Mouse (Mus musculus): ENCODE measurements around the gene 3110009E18Rik. TPM values are rescaled to one million over a fixed set of nuclear protein-coding genes. Genes with fewer than 3 reads are reported as not detected.

The 3110009E18Rik gene
- polyA plus RNA-seq, 1 experiment from 2014 or later, result 13.6 TPM

DNA sequence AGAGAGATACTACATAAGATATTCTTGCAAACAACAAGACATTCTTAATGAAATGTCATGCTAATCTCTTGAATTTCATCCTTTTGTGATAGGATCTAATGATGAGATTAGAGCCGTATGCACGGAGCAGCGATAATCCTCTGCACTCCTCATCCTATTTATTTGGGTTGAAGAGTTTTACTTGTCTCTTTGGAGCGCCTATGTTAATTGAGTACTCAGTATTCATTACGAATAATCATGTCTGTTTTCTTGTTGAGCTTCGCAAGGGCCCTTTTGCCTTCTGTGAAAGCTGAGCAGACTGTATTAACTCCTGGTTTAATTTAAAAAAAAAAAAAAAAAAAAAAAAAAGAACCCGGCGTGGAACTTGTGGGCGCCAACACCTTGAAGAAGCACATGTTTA lies 65.7 kb downstream of the 3110009E18Rik start:
- Histone ChIP-seq H3K4me2 (no peak overlapping the region), H3K9me3 (replicated peaks) (no peaks in the 10 kb centered on the region), H3K36me3 (no peaks in the 10 kb centered on the region), H3K4me3 (no peak overlapping the region), H3K27me3 (no peaks in the 10 kb centered on the region), H3K27ac (no peak overlapping the region), H3K4me1 (replicated peaks) (no peaks in the 10 kb centered on the region), H3K9ac (no peak overlapping the region)
- no peak for ATAC-seq (replicated peaks; ENCODE audit: insufficient number of reproducible peaks, insufficient read depth, low FRiP score, low read depth)
- WGBS, result 58% methylated on average over 9 of the region's 9 CpGs

DNA sequence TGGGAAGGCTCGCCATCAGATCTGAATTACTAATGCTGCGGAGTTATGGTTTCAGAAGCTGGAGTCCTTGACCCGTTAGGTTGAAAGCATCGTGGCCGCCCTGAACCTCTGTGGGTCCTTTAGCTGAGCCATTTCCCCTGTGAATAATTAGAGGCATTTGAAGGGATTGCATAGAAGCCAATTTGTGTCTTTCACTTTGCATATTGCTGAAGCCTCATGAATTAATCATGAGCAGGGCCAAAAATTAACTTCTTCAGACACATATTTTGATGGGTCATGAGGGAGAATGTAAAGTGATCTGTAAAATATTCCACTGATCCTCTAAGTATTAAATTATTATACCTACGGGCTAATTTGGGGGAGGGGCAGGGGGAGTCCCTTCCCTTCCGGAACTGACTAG lies 66.1 kb downstream of the 3110009E18Rik start:
- Histone ChIP-seq H3K27ac (no peak overlapping the region), H3K36me3 (no peaks in the 10 kb centered on the region), H3K27me3 (no peaks in the 10 kb centered on the region), H3K4me1 (replicated peaks) (no peaks in the 10 kb centered on the region), H3K4me3 (no peak overlapping the region), H3K4me2 (no peak overlapping the region), H3K9me3 (replicated peaks) (no peaks in the 10 kb centered on the region), H3K9ac (no peak overlapping the region)
- WGBS, result 72% methylated on average over 7 of the region's 7 CpGs
- no peak for ATAC-seq (replicated peaks; ENCODE audit: insufficient number of reproducible peaks, insufficient read depth, low FRiP score, low read depth)

DNA sequence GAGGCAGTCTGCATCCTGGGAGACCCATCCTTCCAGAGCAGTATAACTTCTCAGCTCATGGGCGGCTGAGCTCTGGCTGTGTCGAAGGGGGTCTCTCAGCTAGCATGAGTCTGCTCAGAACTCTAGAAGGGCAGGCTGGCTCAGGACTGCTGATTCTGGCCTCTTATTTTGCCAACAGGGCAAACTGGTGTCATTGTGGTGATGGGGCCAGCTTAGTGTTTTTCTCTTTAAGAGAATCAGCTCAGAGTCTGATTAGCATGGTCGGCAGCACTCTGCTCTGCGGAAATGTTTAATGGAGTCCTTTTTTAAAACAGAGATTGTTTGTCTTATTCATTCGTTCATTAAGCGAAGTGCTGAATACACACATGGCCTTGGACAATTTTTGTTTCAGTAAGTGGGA lies 68.2 kb downstream of the 3110009E18Rik start:
- H3K27ac ChIP-seq, result no peak overlapping the region
- H3K9ac ChIP-seq, result no peak overlapping the region
- 88% methylated on average over 6 of the region's 6 CpGs for WGBS
- no peaks in the 10 kb centered on the region for H3K9me3 ChIP-seq (replicated peaks)
- no peak overlapping the region for H3K4me2 ChIP-seq
- no peaks in the 10 kb centered on the region for H3K4me1 ChIP-seq (replicated peaks)
- no peak for ATAC-seq (replicated peaks; ENCODE audit: insufficient number of reproducible peaks, insufficient read depth, low FRiP score, low read depth)
- no peaks in the 10 kb centered on the region for H3K27me3 ChIP-seq
- no peaks in the 10 kb centered on the region for H3K36me3 ChIP-seq
- H3K4me3 ChIP-seq, result no peak overlapping the region

DNA sequence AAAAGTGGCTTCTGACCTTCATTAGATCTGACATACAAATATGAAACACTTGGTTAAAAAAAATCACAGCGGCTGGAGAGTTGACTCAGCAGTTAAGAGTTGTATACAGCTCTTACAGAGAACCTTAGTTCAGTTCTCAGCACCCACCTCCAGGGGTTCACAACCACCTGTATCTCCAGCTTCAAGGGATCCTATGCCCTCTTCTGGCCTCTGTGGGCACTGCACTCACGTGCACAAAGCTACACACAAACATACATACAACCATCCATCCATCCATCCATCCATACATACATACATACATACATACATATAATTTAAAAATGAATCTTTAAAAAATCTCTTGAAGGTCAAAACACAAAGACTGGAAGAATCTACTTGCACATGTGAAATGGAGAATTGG lies 69.3 kb downstream of the 3110009E18Rik start:
- H3K9ac ChIP-seq, result no peak overlapping the region
- H3K9me3 ChIP-seq (replicated peaks), result no peaks in the 10 kb centered on the region
- no peaks in the 10 kb centered on the region for H3K27me3 ChIP-seq
- H3K36me3 ChIP-seq, result no peaks in the 10 kb centered on the region
- no peak for ATAC-seq (replicated peaks; ENCODE audit: insufficient number of reproducible peaks, insufficient read depth, low FRiP score, low read depth)
- no peak overlapping the region for H3K4me3 ChIP-seq
- no peak overlapping the region for H3K27ac ChIP-seq
- H3K4me2 ChIP-seq, result no peak overlapping the region
- H3K4me1 ChIP-seq (replicated peaks), result no peaks in the 10 kb centered on the region
- WGBS, result 88% methylated on average over 2 of the region's 2 CpGs

DNA sequence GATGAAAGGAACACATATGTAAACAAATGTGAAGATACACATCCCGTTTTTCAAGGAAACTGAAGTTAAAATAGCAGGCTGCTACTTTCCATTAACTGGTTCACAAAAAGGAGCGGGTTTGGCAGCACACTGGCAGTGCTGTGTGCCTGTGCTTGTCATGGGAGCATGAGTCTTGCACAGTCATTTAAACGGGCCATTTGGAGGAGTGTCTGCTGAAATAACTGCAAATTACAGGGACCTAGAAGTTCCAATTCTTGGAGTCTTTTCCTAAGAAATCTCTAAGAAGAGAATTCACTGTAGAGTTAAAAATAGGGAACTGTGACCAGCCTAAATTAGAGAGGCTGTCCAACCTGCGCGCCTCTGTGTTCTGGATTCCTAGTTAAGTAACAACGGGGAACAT lies 70.0 kb downstream of the 3110009E18Rik start:
- 80% methylated on average over 6 of the region's 6 CpGs for WGBS
- no peak overlapping the region for H3K9ac ChIP-seq
- ATAC-seq (replicated peaks; ENCODE audit: insufficient number of reproducible peaks, insufficient read depth, low FRiP score, low read depth), result no peak

DNA sequence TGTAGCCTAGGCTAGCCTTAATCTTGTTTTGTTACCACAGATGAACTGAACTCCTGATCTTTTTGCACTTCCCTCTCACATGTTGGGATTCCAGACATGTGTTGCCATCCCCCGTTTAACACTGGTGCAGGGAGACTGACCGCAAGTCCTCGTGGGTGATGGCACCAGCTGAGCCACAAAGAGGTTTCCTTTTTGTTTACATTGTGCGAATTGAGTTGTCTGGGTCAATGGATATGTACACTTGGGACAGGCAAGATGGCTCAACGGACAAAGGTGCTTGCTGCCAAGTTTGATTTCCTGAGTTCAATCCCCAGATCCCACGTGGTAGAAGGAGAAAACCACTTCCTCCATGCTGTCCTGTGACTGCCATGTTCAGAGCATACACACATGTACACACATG lies 71.3 kb downstream of the 3110009E18Rik start:
- no peaks in the 10 kb centered on the region for H3K9me3 ChIP-seq (replicated peaks)
- H3K4me1 ChIP-seq (replicated peaks), result no peaks in the 10 kb centered on the region
- H3K27me3 ChIP-seq, result no peaks in the 10 kb centered on the region
- H3K4me2 ChIP-seq, result no peak overlapping the region
- H3K36me3 ChIP-seq, result no peaks in the 10 kb centered on the region
- no peak overlapping the region for H3K9ac ChIP-seq
- no peak overlapping the region for H3K27ac ChIP-seq
- ATAC-seq (replicated peaks; ENCODE audit: insufficient number of reproducible peaks, insufficient read depth, low FRiP score, low read depth), result no peak
- WGBS, result 72% methylated on average over 6 of the region's 6 CpGs
- H3K4me3 ChIP-seq, result no peak overlapping the region

More for the DNA sequence above, 70.0 kb downstream of the 3110009E18Rik start:
- Histone ChIP-seq H3K9me3 (replicated peaks) (no peaks in the 10 kb centered on the region), H3K4me2 (no peak overlapping the region), H3K4me3 (no peak overlapping the region), H3K4me1 (replicated peaks) (no peaks in the 10 kb centered on the region), H3K36me3 (no peaks in the 10 kb centered on the region), H3K27ac (no peak overlapping the region), H3K27me3 (no peaks in the 10 kb centered on the region)

DNA sequence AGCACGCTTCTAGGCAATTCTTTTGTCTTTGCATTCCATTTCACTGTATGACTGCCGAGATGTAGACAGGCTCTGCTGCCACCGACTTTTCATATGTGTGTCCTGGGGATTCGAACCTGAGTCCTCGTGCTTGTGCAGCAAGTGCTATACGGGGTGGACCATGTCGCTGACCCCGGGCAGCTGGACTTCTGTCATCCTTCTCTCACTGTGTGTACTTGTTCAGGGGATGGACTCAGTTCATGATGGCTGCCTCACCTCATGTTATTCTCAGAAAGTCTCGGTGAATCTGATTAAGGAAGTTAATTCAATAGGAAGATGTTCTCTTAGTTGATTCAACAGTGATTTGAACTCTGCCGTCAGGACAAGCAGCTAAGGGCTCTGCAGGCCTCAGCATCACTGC lies 72.6 kb downstream of the 3110009E18Rik start:
- WGBS, result 83% methylated on average over 10 of the region's 10 CpGs
- Histone ChIP-seq H3K9ac (no peak overlapping the region), H3K4me3 (no peak overlapping the region), H3K27ac (no peak overlapping the region), H3K9me3 (replicated peaks) (no peaks in the 10 kb centered on the region), H3K27me3 (no peaks in the 10 kb centered on the region), H3K36me3 (no peaks in the 10 kb centered on the region), H3K4me2 (no peak overlapping the region), H3K4me1 (replicated peaks) (no peaks in the 10 kb centered on the region)
- ATAC-seq (replicated peaks; ENCODE audit: insufficient number of reproducible peaks, insufficient read depth, low FRiP score, low read depth), result no peak

DNA sequence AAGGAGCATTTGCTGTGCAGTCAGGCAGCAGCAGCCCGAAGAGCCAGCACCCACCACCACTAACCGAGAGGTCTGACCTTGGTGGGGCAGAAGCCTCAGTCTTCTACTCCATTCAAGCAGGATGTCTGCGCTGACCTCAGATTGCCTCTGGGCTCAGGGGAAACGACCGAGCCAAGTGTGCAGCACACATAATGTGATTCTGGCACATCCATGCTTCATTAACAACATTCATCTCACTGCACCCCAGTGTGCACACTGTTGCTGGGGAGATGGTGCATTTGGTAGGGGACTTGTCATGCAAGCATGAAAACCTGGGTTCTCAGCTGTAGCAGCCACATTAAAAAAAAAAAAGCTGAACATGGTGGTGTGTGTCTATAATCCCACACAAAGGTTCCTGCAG lies 75.0 kb downstream of the 3110009E18Rik start:
- no peaks in the 10 kb centered on the region for H3K36me3 ChIP-seq
- no peak overlapping the region for H3K4me2 ChIP-seq
- H3K4me3 ChIP-seq, result no peak overlapping the region
- WGBS, result 43% methylated on average over 5 of the region's 5 CpGs
- H3K4me1 ChIP-seq (replicated peaks), result no peaks in the 10 kb centered on the region
- H3K9me3 ChIP-seq (replicated peaks), result no peaks in the 10 kb centered on the region
- no peaks in the 10 kb centered on the region for H3K27me3 ChIP-seq
- no peak overlapping the region for H3K27ac ChIP-seq
- no peak overlapping the region for H3K9ac ChIP-seq
- ATAC-seq (replicated peaks; ENCODE audit: insufficient number of reproducible peaks, insufficient read depth, low FRiP score, low read depth), result no peak

DNA sequence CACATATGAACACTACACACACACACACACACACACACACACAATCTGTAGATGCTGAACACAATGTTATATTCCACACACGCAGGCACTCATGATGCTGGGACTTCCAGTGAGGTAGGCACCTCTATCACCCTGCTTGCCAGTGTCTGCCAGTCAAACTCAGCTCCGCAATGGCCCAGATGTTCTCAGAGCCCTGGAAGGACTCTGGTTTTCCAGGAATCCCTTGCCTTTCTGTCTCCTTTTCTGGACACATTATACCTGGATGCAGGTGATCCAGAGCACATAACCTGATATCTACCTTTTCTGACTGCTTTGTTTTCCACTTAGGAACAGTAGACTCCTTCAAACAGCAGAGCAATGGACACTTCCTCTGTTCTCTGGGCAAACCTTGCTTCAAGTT lies 75.7 kb downstream of the 3110009E18Rik start:
- no peak for ATAC-seq (replicated peaks; ENCODE audit: insufficient number of reproducible peaks, insufficient read depth, low FRiP score, low read depth)
- H3K9me3 ChIP-seq (replicated peaks), result no peaks in the 10 kb centered on the region
- no peak overlapping the region for H3K4me2 ChIP-seq
- no peaks in the 10 kb centered on the region for H3K36me3 ChIP-seq
- no peak overlapping the region for H3K9ac ChIP-seq
- H3K27me3 ChIP-seq, result no peaks in the 10 kb centered on the region
- no peak overlapping the region for H3K27ac ChIP-seq
- 79% methylated on average over 2 of the region's 2 CpGs for WGBS
- H3K4me1 ChIP-seq (replicated peaks), result no peaks in the 10 kb centered on the region
- no peak overlapping the region for H3K4me3 ChIP-seq

DNA sequence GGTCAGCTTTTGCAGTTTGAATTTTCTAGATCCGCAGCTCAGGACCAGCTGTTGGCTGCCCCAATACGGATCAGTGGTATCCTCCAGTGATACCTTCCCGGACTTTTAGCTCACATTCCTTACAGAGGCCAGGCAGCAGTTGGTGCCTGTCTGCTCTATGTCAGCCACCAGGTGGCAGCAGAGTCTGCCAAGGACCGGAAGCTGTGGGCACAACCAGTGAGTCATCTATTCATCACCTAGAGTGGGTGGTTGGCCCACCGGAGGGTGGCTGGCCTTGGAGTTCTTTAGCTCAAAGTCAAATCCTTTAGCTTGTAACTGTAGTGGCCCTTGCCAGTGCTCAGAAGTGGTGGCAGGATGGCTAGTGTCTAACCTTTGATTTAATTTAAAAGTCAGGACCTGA lies 76.2 kb downstream of the 3110009E18Rik start:
- ATAC-seq (replicated peaks; ENCODE audit: insufficient number of reproducible peaks, insufficient read depth, low FRiP score, low read depth), result no peak
- Histone ChIP-seq H3K27me3 (no peaks in the 10 kb centered on the region), H3K4me3 (no peak overlapping the region), H3K9ac (no peak overlapping the region), H3K4me1 (replicated peaks) (no peaks in the 10 kb centered on the region), H3K4me2 (no peak overlapping the region), H3K9me3 (replicated peaks) (no peaks in the 10 kb centered on the region), H3K27ac (no peak overlapping the region), H3K36me3 (no peaks in the 10 kb centered on the region)
- 14% methylated on average over 5 of the region's 5 CpGs for WGBS

DNA sequence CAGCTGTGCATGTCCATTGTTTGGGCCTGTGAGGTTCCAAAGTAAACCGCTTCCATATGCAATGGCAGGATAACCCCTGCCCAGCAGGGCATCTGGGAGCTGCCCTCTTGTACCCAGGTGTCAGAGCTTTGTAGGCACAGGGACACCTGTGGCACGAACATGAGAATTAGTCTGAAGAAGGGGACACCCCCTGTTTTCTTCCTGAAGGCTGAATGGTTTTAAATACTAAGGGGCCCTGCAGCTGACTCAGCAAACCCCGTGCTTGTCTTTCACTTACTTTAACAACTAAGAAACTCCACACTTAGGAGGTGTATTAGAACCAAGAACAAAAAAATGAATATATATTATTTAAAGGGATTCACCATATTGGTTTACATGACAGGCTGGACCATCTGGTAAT lies 77.2 kb downstream of the 3110009E18Rik start:
- WGBS, result 64% methylated on average over 3 of the region's 3 CpGs
- H3K36me3 ChIP-seq, result no peaks in the 10 kb centered on the region
- H3K4me3 ChIP-seq, result no peak overlapping the region
- no peak overlapping the region for H3K4me2 ChIP-seq
- H3K9ac ChIP-seq, result no peak overlapping the region
- H3K27ac ChIP-seq, result no peak overlapping the region
- H3K4me1 ChIP-seq (replicated peaks), result no peaks in the 10 kb centered on the region
- no peaks in the 10 kb centered on the region for H3K9me3 ChIP-seq (replicated peaks)
- no peaks in the 10 kb centered on the region for H3K27me3 ChIP-seq
- ATAC-seq (replicated peaks; ENCODE audit: insufficient number of reproducible peaks, insufficient read depth, low FRiP score, low read depth), result no peak

DNA sequence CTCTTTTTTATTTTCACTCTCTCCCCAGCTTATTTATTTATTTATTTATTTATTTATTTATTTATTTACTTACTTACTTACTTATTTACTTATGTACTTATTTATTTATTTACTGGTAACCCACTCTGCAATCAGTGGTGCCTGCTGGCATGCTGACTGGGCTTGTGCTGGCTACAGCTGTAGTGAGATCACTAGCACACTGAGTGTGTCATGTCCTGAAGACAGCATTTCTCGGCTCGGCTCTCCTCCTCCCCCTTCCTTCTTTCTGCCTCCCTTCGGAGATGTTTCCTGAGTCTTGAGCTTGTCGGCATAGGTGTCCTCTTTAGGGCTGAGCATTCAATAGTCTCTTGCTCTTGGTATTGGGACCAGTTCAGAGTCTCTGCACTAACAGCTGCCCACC lies 78.0 kb downstream of the 3110009E18Rik start:
- H3K9ac ChIP-seq, result no peak overlapping the region
- no peak overlapping the region for H3K4me2 ChIP-seq
- no peaks in the 10 kb centered on the region for H3K36me3 ChIP-seq
- H3K9me3 ChIP-seq (replicated peaks), result no peaks in the 10 kb centered on the region
- no peak overlapping the region for H3K4me3 ChIP-seq
- H3K4me1 ChIP-seq (replicated peaks), result no peaks in the 10 kb centered on the region
- no peak overlapping the region for H3K27ac ChIP-seq
- ATAC-seq (replicated peaks; ENCODE audit: insufficient number of reproducible peaks, insufficient read depth, low FRiP score, low read depth), result no peak
- H3K27me3 ChIP-seq, result no peaks in the 10 kb centered on the region
- WGBS, result 60% methylated on average over 4 of the region's 4 CpGs

DNA sequence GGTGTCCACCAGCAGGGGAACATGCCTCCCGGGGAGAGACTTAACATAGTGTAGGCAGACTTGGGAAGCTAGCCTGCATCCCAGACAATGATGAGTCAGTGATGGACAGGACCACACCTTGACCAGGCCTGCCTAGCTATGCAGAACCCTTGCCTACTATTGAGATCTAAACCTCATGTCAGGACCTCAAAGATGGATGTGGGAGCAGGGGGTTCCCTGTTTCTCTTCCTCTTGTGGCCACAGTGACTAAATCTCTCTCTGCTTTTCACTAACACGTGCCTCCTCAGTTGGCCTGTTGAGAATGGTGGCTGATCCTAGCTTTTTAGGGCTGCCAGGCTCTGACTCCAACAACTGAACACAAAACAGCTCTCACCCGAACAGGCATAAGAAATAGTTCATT lies 81.6 kb downstream of the 3110009E18Rik start:
- H3K36me3 ChIP-seq, result no peaks in the 10 kb centered on the region
- WGBS, result 62% methylated on average over 3 of the region's 3 CpGs
- H3K9me3 ChIP-seq (replicated peaks), result no peaks in the 10 kb centered on the region
- H3K27me3 ChIP-seq, result no peaks in the 10 kb centered on the region
- no peak for ATAC-seq (replicated peaks; ENCODE audit: insufficient number of reproducible peaks, insufficient read depth, low FRiP score, low read depth)
- no peak overlapping the region for H3K4me2 ChIP-seq
- H3K4me1 ChIP-seq (replicated peaks), result no peaks in the 10 kb centered on the region
- no peak overlapping the region for H3K27ac ChIP-seq
- no peak overlapping the region for H3K4me3 ChIP-seq
- no peak overlapping the region for H3K9ac ChIP-seq

All from heart, embryonic 15.5 days (tissue).